Mouse (Mus musculus) central nervous system, embryonic 14 days (tissue): Measurements from ENCODE around the gene Ifi209. TPM values are rescaled to one million over a fixed set of nuclear protein-coding genes. Genes with fewer than 3 reads are reported as not detected.

Source experiments
- polyA plus RNA-seq: library from polyadenylated mRNA; depleted of rRNA; stranded (reverse); fragments of >200 nt; gene quantifications from 2 replicates; pipeline ENCODE4 v1.2.3, GENCODE M21; 2012; rRNA removed

Ifi209 gene
- polyA plus RNA-seq, result 0.44 and 0.74 TPM in 2 replicates

GRCm38 (mm10) chr1:173630622-173631021 is at the start of gene Ifi209:
TSS of gene Ifi209 (plus strand) at chr1:173630917.

GRCm38 (mm10) chr1:173598838-173599494 is 31.8 kb upstream of the Ifi209 start, which contains the start of gene Ifi213:
TSS of gene Ifi213 (minus strand) at chr1:173599274.

GRCm38 (mm10) chr1:173673458-173674097 is 42.9 kb downstream of the Ifi209 start, which contains the start of gene Ifi208:
TSS of gene Ifi208 (plus strand) at chr1:173673675.

Other genes starting within 250 kb of the Ifi209 start
- gene Ifi206, start 139.9 kb upstream of the Ifi209 start, polyA plus RNA-seq, result 0.31 and 0.54 TPM in 2 replicates
- gene Ifi214, start 95.0 kb upstream of the Ifi209 start, polyA plus RNA-seq, result not detected in 2 replicates
- gene Ifi213, start 31.6 kb upstream of the Ifi209 start, polyA plus RNA-seq, result 0.44 and 0.49 TPM in 2 replicates
- gene Ifi208, start 42.8 kb downstream of the Ifi209 start, polyA plus RNA-seq, result not detected in 2 replicates
- gene Ifi207, start 110.8 kb downstream of the Ifi209 start, polyA plus RNA-seq, result 1.9 and 2.0 TPM in 2 replicates
- gene Ifi204, start 136.0 kb downstream of the Ifi209 start, polyA plus RNA-seq, result 2.2 and 2.5 TPM in 2 replicates